Mouse (Mus musculus) urinary bladder, adult 2 months (tissue): ENCODE data around the gene Fosb. TPM values are rescaled to one million over a fixed set of nuclear protein-coding genes. Genes with fewer than 3 reads are reported as not detected.
A peak's percentile ranks its signal among the peaks of the same experiment; 100 is the strongest.

Experiments
- DNase-seq: peaks from one replicate; pipeline ENCODE4 v3.0.0; 2022; ENCODE audit warnings: low spot score
- polyA plus RNA-seq: library from polyadenylated mRNA; depleted of rRNA; stranded (reverse); fragments of >200 nt; gene quantifications from 2 replicates; pipeline ENCODE4 v1.2.3, GENCODE M21; 2012

Fosb gene
- polyA plus RNA-seq, 1 experiment: 2.6 TPM

DNA sequence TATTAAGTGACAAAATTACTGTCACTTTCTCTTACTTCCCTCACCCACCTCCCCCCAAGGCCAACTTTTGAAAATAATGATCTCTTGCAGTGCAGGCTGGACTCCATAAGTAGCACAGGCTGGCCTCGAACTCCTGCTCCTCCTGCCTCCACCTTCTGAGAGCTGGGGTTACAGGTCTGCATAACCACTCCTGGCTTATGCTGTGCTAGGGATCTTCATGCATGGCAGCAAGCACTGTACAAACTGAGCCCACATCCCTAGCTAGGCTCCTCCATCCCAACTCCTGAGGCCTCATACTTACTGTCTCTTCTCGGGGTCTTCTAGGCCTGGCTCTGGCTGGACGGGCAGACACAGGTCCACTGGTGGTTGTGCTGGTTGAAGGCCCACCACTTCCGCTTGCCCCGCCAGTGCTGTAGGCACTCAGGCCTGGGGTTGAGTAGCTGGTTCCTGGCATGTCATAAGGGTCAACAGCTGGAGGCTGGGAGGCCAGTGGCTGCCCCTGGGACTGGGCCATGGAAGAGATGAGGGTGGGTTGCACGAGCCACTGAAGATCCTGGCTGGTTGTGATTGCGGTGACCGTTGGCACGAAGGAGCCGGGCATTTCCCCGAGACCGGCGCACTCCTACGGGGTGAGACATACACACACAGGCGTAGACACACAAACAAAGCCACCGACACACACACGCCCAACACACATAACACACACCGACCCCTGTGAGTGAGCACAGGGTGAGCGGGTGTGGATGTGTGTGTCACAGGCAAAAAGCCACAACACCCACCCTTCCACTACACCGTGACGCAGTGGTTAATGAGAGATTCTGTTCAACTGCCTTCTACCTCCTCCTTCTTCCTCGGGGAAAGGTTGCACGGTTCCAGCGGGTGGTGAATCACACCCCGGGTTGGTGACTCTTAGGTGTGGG lies 2.8 kb downstream of the Fosb start:
- DNase-seq: no peak

GRCm38 (mm10) chr7:19305796-19306765 lies 3.8 kb downstream of the Fosb start:
- DNase-seq: no peak

DNA sequence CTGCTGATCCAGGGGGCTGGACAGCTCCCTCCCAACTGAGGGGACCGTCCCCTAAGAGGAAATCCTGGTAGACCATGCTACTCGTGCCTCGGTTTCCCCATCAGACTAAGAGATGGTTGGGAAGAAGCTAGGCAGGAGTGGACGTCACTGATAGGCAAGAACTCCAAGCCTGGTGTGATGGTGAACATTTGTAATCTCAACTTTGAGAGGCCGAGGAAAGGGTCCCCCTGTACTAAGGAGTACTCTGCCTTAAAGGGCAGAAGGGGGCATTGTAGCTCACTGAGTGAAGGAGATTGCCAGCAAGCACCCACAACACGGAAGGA lies 4.5 kb downstream of the Fosb start:
- DNase-seq: no peak

GRCm38 (mm10) chr7:19304501-19305412 lies 5.1 kb downstream of the Fosb start:
- DNase-seq: no peak

DNA sequence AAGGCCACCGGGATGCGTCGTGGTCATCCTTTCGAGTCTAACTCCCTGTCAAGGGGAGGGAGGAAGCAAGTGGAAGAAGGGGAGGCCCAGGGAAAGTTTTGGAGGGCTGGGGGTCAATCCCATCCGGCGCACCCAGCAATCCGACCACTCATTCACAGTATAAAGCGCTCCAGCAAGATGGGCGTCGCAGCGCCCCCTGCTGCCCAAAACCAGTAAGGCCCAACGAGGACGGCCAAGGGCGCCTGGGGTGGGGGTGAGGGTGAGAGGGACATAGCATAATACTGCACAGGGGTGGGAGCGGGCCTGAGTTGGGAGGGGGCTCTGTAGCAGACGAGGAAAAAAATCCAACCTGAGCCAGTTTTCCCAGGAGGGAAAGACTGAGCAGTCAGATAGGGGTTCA lies 6.1 kb downstream of the Fosb start:
- DNase-seq: no peak

- DNase-seq: no peak
These were observed 6.9 kb downstream of the Fosb start for GRCm38 (mm10) chr7:19303046-19303305.

DNA sequence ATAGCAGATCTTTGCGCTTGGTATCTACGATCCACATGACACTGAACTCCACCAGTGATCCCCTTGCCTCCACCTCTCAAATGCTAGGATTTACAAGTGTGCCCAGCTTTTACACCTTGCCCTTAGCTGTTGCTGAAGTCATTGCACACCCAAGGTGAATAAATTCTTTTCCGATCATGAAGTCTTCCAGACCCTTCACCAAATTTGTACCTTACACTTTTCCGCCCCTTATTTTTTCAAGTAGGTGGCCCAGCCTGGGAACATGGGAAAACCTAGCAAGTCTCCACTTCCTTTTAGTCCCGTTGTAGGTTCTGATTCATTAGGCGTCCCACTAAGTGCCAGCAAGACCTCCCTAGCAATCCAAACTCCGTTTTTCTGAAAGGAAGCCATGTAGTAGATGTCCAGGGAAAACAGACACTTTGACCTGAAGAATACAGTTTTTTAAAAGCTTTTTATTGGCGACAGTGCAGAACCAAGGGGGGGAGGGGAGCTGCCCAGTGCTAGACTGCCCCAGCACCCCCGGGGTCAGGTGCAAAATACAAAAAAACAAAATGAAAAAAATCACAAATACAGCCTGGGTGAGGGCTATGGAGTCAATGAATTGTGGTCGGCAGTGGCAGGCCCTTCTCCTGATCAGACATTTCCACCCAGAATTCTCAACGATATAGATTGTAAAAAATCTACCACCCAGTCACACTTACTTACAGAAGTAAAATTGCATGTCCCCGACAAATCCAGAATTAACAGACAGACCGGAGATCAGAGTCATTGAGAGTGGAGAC lies 7.4 kb downstream of the Fosb start:
- DNase-seq: no peak

GRCm38 (mm10) chr7:19301461-19302263 lies 8.2 kb downstream of the Fosb start:
- DNase-seq: no peak

GRCm38 (mm10) chr7:19300501-19301421 lies 9.1 kb downstream of the Fosb start:
- DNase-seq: no peak

GRCm38 (mm10) chr7:19299194-19299593 lies 10.7 kb downstream of the Fosb start:
- no peak for DNase-seq

DNA sequence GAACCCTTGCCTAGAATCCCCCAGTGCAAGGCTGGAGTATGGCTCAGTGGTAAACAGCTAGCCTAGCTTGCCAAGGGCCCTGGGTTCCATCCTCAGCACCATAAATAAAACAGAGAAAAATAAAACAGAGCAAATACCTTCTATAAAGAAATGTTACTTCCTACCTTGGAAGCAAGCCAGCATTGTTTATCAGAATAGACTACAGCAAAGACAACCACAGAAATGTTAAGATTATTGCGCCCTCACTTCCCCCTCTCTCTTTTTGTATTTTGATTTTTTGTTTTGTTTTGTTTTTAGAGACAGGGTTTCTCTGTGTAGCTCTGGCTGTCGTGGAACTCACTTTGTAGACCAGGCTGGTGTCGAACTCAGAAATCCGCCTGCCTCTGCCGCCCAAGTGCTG lies 12.1 kb downstream of the Fosb start:
- DNase-seq: no peak

- no peak for DNase-seq
These were observed 12.8 kb downstream of the Fosb start for GRCm38 (mm10) chr7:19297034-19297433.

DNA sequence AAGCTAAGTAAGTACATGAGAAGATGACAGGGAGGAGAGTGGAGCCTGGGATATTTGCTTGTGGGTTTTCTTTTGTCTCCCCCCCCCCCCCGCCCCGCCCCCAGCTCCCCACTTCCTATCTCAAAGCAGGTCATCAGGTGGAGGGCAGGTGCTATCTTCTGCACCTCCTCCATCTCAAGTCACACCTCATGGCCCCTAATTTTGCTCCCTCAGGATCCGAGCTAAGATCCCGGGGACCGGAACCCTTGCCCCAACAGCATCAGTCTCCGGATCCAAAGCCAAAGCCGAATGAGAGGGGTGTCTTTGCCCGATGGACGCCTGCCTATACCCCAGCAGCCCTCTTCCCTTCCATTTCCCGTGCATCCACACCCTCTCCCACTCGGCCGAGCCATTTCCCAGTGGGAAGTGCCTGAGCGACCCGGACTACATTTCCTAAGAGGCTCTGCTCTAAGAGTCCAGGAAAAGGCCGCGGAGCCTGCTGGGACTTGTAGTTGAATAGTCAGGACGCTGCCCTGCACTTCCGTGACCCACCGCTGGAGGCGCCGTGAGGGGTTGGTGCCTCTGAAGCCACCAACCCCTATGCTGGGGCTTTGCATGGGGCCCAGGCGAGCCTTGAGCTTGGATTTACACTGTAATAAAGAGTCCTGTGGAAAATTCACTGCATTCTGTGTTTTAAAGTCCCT lies 14.2 kb downstream of the Fosb start:
- DNase-seq: peak; percentile 90

DNA sequence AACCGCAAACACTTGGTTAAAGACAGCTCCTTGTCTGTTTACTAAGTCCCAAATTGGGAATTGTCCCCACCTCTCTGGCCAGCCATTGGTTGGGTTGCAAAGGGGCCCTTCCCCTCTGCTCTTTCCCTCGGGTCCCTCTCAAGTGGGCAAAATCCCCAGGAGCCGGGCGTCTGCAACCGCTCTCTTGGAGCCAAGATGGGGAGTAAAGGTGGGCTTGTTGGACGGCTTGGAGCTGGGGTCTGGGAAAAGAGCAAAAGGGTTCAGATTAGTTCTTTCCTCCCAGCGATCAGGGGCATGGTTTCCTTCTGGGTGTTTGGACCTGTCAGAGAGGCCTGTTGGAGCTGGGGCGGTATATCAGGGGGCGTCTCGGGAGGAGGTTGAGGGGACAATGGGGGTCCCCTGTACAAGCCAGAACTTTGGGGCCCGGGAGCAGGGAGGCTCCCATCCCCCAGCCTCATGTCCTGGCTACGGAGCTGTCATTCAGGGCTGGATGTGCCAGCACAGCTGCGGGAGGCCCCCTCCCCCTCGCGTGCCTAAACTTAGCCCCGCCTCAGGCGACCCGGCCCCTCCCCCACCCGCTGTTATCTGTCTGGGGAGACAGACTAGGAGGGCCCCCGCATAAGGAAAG lies 18.8 kb downstream of the Fosb start:
- no peak for DNase-seq

- no peak for DNase-seq
These were observed 25.1 kb downstream of the Fosb start for GRCm38 (mm10) chr7:19284763-19285162.

- no peak for DNase-seq
These were observed 26.4 kb downstream of the Fosb start for GRCm38 (mm10) chr7:19283406-19283804.

GRCm38 (mm10) chr7:19282791-19283405 lies 27.0 kb downstream of the Fosb start:
- no peak for DNase-seq

DNA sequence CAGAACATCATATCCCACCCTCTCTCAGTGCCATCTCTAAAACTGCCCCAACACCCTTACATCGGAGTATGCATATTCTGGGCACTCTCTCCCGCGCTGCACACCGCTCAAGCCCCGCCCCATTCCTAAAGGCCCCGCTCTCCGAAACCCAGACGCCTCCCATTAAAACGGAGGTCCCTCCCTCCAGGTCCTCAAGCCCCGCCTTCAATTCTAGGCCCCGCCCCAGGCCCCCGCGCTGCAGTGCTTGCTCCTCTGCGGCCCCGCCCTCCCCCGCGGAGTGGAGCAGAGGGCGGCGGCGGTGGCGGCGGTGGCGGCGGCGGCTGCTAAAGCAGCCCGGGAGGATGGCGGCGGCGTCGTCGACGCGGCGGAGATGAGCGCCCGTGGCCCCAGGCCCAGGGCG lies 27.5 kb downstream of the Fosb start, which contains the start of gene Rtn2:
Gene Rtn2 (plus strand): TSS at position 240 of the 400 bp plus-strand sequence.
- DNase-seq: no peak
